Mouse (Mus musculus) liver, adult (tissue): ENCODE results near the gene Syt2.

Experiments used
- GATA4 ChIP-seq: IDR thresholded peaks from 2 replicates; pipeline ENCODE4 v1.6.1; 2014; ENCODE audit warnings: mild to moderate bottlenecking, low read length; ENCODE audit not compliant: insufficient replicate concordance

The Syt2 gene

DNA sequence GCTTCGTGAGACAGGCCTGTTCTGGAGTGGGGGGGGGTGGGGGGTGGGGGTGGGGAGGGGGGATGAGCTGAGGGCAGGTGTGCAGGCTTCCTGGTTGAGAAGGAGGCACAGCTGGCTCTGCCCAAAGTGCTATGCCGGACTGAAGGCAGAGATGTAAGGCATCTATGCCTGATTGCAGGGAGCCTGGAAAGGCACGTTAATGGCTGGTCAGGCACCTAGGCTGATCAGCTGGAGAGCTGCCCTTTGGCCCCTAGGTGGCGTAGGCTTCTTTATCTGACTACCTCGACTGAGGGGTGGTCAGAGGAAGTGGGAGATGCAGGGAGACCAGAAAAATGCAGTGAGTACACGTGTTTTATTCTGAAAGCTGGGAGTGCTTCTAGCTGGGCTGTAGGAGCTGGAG, 34.1 kb downstream of the Syt2 start:
- TF ChIP-seq GATA4 = no peak

DNA sequence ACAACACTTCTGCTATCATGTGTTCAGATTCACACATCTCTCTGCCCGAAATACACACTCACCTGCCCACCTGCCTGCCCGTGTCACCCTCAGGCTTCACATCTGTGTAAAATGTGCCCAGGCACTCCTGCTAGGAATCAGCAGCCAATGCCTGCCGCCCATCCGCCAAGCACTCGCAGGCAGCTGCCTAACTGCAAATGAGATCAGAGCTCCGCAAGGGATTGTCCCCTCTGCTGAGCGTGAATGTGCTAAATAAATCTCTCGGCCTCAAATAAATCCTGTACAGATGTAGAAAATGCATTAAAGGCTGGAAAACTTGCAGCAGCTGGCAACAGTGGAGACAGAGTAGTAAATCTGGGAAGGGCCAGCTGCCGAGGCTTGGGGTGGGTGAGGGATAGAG, 36.0 kb downstream of the Syt2 start:
- no peak for TF ChIP-seq GATA4

DNA sequence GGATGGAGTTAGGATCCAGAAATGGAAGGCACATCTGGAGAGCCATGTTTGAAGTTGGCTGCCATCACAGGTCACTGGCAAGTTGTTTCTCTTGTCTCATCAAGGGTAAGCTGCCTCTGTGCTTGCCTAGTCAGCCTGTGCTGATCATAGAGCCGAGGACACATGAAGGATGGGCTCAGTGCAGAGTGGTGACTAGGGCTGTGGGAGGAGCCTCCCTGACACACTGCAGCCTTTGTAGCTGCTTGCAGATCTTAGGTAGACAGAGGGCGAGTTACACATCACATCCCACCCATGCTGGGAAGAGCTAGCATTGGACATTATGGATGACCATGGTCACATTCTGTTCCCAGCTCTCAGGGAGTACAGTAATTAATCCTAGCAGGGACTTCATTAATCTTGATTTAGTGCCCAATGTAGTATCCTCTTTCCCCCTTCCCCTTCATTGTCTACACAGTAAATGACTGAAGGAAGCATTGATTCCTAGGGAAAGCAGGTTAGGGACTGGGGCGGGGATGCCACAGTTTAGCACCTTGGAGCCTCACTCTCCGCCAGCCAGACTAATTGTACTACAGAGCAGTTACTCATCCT, 40.5 kb downstream of the Syt2 start:
- TF ChIP-seq GATA4 = no peak

DNA sequence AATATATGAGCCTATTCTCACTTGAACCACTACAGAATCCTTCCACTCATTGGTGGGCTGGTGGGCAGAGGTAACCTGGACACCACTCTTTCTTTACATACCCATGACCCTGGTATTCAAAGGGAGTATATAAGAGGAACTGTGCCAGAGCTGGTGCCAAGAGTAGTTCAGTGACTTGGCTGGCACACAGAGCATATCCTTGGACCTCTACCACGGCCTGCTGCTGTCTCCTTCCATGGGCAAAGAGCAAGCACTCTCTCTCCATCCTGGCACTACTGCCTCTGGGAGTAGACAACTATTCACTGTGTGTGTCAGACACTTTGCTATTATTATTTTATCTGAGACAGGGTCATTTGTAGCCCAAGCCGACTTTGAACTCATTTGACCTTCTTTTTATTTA, 49.8 kb downstream of the Syt2 start:
- no peak for TF ChIP-seq GATA4

DNA sequence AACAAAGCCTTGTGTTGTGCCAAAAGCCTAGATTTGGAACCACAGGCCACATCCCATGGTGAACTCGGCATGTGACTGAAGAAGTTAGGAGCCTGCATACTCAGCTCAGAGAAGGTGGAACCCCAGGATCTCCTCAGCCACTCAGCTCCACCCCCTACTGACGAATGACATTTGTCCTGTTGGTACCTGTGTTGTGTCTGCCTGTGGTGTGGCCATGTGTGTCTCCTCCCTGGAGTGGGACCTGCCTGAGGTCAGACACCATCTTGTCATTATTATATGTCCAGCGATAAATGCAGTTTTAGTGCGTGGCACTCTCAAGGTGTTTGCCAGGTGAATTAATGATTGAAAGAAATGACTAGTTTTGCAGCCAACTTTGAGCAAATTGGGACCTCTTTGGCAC, 50.6 kb downstream of the Syt2 start:
- no peak for TF ChIP-seq GATA4

DNA sequence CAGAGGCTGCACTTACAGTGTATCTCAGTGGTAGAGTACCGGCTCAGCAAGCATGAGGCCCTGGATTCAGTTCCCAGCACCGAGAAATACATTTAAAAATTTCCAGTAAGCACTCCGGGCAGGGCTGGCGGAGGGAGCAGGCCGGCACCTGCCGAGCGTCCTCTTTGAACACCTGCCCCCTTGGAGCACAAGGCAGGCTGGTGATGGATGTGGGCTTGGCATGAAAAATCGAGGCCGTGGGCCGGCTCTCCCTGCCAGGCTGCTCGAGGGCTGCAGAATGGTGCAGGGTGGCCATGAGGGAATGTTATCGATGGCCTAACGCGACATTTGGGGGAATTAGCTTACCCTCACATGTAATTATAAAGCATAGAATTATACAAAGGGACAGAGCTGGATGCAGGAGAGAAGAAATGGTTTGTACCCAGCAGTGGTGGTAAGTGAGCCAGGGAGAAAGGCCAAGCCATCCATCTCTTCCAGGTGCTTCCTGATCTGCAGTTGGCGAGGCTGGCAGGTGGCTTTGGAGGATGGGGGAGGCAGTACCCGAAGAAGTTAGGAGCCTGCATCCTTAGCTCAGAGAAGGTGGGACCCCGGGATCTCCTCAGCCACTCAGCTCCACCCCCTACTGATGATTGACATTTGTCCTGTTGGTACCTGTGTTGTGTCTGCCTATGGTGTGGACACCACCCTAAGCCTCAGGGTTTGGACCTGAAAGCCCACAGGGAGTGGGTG, 51.2 kb downstream of the Syt2 start:
- TF ChIP-seq GATA4 = no peak

DNA sequence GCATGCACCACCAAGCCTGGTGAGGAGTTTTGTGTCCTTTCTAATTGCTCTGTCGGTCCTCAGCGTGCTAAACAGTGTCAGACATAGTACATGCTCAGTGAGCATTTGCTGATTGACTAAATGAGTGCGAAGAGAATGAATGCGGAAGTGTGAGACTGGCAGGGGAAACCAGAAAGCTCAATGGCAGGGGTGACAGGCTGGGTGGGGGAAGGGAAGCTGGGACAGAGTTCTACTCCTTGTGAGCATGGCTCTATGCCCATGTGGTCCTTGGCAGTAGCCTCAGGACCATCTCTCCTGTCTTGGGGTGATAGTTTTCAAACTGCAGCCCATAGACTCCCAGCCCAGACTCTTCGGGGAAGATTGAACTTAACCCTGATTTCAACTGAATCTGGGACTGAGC, 52.0 kb downstream of the Syt2 start:
- TF ChIP-seq GATA4 = no peak

DNA sequence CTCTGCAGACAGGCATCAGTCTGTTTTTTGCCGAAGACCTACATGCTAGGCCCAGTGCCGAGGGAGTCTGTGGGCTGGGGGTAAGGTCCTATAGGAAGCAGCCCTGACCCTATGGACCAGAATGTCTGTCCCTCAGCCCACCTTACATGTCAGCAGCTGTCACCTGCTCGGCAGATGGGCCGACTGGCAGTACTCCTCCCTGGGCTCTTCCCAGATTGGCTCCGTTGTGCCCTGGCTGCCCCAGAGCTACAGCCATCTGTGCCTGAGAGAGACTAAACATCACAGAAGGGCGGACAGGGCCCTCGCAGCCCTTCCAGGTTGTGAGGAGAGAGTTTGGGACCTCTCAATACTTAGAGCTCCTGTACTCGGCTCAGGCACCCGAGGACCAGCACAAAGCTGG, 52.9 kb downstream of the Syt2 start:
- no peak for TF ChIP-seq GATA4

DNA sequence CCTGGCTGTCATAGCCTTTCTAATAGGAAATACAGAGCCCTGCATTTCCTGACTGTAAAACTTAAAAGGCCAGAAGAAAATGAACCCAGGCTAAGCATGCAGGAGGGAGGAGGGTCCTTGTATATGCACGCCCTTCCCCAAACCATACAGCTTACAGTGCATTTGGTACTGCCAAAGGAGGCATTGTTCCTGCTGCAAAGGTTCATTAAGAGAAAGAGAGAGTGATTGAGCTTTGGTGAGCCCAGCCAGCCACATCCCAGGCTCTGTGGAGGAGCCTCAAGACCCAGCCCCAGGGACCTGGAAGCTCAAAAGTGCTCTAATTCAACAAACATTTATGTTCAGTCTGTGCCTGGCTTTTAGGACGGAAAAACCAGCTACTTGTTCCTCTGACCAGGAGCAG, 53.7 kb downstream of the Syt2 start:
- TF ChIP-seq GATA4 = no peak

DNA sequence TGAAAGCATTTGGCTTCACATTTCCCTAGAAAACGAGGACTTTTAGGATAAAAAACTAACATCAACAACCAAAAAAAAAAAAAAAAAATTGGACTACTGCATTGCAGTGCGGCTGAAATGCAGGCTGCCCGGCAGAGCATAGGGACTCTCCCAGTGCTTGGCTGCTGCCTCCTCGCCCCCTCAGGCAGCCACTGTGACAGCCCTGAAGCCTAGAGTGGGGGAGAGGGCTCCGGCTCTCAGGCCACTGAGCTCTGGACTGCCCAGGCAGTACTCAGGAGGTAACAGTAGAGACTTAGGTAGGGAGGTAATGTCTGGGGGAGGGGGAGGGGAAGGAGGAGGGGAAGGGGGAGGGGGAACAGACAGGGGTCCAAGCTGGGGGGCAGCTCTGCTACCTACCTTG, 54.2 kb downstream of the Syt2 start:
- TF ChIP-seq GATA4 = no peak

DNA sequence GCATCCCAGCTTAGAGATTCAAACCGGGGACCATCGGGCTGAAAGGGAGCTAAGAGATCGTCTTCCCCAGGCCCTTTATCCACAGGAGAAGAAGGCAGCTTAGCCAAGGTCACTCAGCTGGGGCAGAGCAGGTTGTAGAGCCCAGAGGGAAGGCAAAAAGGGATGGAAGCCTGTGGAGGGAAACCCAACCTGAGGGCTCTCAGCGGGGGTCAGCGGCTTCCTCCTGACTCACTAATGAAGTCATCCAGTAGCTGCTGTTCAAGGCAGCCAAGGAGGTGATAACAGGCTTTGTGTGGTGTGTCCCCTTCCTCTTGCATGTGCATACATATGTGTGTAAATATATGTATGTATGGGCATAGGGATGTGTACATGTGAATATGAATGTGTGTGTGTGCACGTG, 54.7 kb downstream of the Syt2 start:
- TF ChIP-seq GATA4 = no peak

DNA sequence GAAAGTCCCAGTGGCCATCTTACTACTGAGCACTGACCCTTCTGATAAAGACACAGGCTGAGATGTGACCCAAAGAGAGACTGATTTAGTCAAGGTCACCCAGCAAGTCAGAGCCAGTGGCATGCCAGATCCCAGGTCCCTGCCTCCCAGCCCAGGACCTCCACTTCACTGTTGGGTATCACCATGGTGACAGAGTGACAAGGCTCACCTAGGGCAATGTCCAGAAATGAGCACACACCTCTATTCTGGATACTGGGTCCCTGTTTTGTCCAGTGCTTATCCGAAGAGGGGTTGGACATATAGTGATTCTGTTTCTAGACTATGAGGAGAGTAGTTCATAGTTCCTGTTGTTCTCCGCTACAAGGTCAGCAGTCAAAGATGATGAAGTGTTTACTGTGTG, 56.8 kb downstream of the Syt2 start:
- no peak for TF ChIP-seq GATA4

DNA sequence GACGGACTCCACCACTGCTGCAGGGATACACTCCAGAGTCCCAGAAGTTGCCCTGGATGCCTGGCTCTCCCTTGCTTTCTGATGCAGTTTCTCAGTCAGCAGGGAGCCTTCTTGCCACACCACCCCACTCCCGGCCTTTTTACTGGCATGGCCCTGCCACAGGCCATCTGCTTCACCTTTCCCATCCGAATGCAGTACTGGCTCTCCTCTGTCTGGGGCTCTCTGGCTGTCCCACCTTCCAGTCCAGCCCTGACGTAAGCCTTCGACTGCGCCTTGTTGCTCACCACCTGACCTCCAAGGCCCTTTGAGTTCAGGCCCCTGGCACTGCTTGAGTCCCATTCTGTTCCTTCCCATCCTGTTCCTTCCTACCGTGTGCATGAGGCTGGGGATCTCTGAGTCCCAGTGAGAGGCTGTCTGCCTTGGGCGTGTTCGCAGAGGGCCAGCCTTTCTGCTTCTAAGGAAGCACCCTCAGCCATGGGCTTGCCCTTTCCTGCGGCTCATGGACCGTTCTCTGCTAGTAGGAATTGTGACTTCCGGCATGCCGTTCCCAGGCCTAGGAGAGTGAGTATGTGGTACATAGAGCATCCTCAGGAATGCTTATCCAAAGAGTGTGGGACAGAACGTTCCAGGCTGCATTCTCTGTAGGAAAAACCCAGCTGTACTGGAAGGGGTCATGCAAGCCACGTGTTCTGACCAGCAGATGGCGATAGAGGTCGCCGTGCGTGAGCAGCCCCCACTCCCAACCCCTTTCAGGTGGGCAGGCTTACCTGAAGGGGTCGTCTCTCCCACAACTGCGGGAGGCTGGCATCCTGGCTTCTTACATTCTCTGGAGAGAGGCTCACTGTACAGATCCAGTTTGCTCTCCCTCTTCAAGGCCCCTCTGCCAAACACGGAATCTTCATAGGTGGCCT, 58.2 kb downstream of the Syt2 start:
- no peak for TF ChIP-seq GATA4

DNA sequence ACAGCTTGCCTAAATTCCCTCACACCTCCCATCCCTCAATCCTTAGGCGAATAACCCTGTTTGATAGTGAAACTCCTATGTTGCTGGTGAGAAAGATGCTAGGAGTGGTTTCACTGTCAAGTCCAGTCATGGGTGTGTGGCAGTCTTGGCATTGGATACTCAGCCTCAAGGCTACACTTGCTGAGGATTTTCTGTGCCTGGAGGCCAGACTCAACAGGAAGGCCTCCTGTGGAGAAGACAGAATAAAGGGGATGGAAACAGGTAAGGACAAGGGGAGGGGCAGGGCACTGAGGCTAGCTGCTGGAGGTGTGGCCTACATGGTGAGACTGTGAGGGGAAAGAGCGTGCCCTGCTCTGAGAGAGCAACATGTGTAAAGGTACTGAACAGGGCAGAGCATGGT, 60.1 kb downstream of the Syt2 start:
- no peak for TF ChIP-seq GATA4

DNA sequence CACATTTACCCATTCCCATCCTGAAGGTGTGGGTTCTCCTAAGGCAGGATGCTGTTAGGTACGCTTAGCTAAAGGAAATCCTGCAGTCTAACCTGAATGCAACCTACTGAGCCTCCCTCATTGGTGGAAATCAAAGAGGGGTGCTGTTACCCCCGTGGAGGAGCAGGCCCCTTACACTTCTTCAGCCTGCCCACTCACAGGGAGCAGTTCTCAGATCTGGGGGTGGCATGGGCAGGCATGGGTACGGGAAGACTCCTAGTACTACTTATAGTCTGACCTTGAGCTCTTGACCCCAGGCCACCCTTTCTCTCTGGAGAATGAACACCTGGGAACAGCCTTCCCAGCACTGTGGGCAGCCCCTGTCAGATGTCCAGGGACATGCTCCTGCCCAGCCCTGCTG, 61.0 kb downstream of the Syt2 start:
- TF ChIP-seq GATA4 = no peak

DNA sequence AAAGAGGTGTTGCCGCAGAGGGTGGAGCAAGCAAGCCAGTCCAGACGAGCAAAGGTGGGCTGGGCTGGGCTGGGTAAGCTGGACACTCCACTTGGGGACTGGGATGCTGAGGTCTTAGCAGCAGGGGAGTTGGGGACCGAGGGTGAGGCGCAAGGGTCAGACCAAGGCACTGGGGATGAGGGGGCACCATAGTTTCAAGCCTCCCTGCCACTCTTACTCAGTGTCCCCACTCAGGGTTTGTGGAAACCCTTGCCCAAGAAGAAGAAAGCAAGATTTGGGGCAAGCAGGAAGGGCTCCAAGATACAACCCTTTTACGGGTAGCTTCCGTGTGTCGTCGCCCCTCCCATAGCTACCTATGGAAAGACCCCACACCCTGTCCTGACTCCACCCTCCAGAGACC, 61.8 kb downstream of the Syt2 start:
- TF ChIP-seq GATA4 = no peak
